Mouse (Mus musculus) E14TG2a.4 (cell line): Measurements from ENCODE around the gene Lgals8.

ENCODE experiments used
- CTCF ChIP-seq: conservative IDR thresholded peaks from 2 replicates; pipeline ENCODE4 v1.5.1; 2014; ENCODE audit warnings: low read length
- POU5F1 ChIP-seq: IDR thresholded peaks from 2 replicates; pipeline ENCODE4 v1.6.1; 2014; ENCODE audit warnings: low read length, borderline replicate concordance

DNA sequence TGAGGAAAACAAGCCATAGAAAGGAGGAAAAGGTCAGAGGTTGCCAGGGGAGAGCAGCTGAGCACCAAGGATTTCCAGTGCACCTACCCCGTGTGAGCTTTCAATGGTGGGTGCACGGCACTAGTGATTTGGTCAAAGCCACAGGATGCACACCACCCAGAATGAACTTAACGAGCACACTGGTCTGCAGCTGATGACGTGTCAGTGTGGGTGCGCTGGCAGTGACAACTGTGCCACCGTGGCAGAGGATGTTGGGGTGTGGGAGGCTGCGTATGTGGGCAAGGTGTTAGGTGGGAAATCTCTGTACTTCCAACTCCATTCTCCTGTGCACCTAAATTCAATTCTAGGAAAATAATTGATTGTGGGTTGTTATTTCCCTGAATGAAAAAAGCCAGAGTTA lies 34.4 kb upstream of the Lgals8 start:
- no peak for TF ChIP-seq CTCF
- TF ChIP-seq POU5F1 = no peak
